Mouse (Mus musculus): ENCODE data around the gene Alcam.

The Alcam gene

GRCm38 (mm10) chr16:52250935-52251334 is 202.9 kb downstream of the Alcam start:
- DNase-seq (ENCODE audit: low read depth), result no peak

DNA sequence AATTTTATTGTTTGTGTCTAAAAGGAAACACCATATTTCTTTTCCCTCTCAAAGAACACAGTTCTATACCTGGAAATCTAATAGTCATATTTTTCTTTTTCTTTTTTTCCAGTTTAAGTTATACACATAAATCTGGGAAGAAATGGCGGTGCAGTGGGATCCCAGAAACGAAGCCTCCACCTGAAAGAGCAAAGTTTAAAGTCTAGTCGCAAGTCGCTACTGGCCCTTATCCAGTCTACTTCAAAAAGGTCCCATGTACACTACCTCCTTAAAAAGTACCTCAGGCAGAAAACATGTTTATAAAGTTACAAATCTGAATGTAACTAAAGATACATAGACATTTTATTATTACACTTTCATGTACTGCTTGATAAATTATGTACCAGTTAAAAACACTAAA is 203.7 kb downstream of the Alcam start:
- DNase-seq (ENCODE audit: low read depth), result no peak

GRCm38 (mm10) chr16:52243421-52243973 is 210.4 kb downstream of the Alcam start:
- DNase-seq (ENCODE audit: low read depth), result no peak

DNA sequence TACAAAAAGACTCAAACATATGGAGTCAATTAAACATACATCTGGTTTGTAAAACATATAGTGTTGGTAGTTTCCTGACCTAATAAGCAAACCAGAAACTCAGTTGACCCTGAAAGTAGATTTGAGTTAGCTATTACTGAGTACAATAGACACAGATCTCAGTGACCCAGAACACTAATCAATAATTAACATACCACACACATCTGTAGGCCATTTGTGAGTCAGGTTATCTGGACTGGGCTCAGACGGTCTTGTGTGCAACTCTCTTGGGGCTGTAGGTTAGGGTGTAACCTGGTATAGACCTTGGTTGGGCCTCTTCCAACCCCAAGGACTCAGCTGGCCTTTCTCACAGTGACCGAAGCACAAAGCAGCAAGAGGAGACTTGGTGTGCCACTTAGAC is 211.7 kb downstream of the Alcam start:
- DNase-seq (ENCODE audit: low read depth), result no peak

DNA sequence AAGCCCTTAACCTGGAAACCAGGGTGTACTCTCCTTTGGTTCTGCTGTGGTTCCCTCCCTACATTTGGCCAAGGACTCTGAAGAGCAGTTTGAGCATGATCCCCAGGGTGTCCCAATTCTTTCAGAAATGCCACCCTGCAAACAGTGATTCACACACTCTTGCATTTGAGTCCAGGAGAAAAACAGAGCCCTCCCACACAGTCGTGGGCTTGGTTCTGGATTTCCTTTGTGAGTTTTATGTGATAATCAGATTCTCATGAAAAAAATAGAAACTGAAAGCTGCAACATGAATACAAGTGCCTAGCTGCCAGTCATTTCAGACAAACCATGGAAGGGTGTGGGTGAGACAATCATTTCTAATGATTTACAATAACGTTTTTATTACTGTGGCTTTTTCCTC is 223.9 kb downstream of the Alcam start:
- peak; percentile 16 for DNase-seq (ENCODE audit: low read depth)

GRCm38 (mm10) chr16:52229446-52229845 is 224.4 kb downstream of the Alcam start:
- no peak for DNase-seq (ENCODE audit: low read depth)

GRCm38 (mm10) chr16:52222896-52223295 is 231.0 kb downstream of the Alcam start:
- DNase-seq (ENCODE audit: low read depth), result peak; percentile 85

DNA sequence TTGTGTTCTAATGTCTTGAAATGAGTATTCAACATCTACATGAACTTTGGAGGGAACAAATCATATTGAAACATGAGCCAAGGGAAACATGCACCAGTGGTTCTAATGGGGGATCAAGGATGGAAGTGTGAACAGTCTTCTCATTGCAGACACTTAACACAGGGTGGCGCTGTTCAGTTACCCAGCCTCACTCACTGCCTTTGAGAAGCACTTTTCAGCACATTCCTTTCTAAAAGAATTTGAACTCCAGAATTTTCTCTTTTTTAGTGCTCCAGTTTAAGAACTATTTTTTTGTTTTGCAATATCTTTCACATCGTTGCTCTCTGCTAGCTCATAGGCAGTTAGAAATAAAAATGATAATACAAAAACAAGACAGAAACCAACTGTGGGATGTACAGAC is 234.8 kb downstream of the Alcam start:
- DNase-seq (ENCODE audit: low read depth), result peak; percentile 69

GRCm38 (mm10) chr16:52210844-52211606 is 242.8 kb downstream of the Alcam start:
- no peak for DNase-seq (ENCODE audit: low read depth)

- DNase-seq (ENCODE audit: low read depth), result no peak
Observed at GRCm38 (mm10) chr16:52200107-52200506, 253.8 kb downstream of the Alcam start.
